Mouse (Mus musculus) heart, postnatal 0 days (tissue): ENCODE data around the gene Ess2.
A peak's percentile ranks its signal among the peaks of the same experiment; 100 is the strongest.

Experiments used
- CTCF ChIP-seq: IDR thresholded peaks from 2 replicates; pipeline ENCODE4 v1.5.1; 2016; ENCODE audit warnings: antibody characterized with exemption, control low read depth, low read depth
- EP300 ChIP-seq: IDR thresholded peaks from 2 replicates; pipeline ENCODE4 v1.6.1; 2016; ENCODE audit warnings: antibody characterized with exemption, low read depth

- no peak for TF ChIP-seq EP300
- peak; percentile 71 for TF ChIP-seq CTCF
Measured at GRCm38 (mm10) chr16:17938821-17939220, 27.7 kb upstream of the Ess2 start.
